Mouse (Mus musculus) intestine, embryonic 15.5 days (tissue): ENCODE results near the gene Lonp2. TPM values are rescaled to one million over a fixed set of nuclear protein-coding genes. Genes with fewer than 3 reads are reported as not detected.

Experiments
- ATAC-seq: fragments of 200-750 bp; cut with Nextera tagmentation; 2 replicates; pipeline ENCODE4 v1.8.0; 2017; ENCODE audit warnings: moderate TSS enrichment, moderate library complexity
- H3K27ac ChIP-seq: fragments of 300-500 bp; sonication (generic); 2 replicates; pipeline ENCODE4 v1.5.1; 2015; ENCODE audit warnings: mild to moderate bottlenecking, inconsistent platforms
- H3K27me3 ChIP-seq: fragments of 300-500 bp; sonication (generic); replicated peaks from 2 replicates; pipeline ENCODE4 v1.6.1; 2015; ENCODE audit warnings: inconsistent platforms
- H3K36me3 ChIP-seq: fragments of 300-500 bp; sonication (generic); 2 replicates; pipeline ENCODE4 v1.6.1; 2015; ENCODE audit warnings: inconsistent platforms
- H3K4me1 ChIP-seq: fragments of 300-500 bp; sonication (generic); replicated peaks from 2 replicates; pipeline ENCODE4 v1.6.1; 2015; ENCODE audit warnings: inconsistent platforms
- H3K4me2 ChIP-seq: fragments of 300-500 bp; sonication (generic); replicated peaks from 2 replicates; pipeline ENCODE4 v1.6.1; 2015; ENCODE audit warnings: mild to moderate bottlenecking, inconsistent platforms
- H3K4me3 ChIP-seq: fragments of 300-500 bp; sonication (generic); replicated peaks from 2 replicates; pipeline ENCODE4 v1.5.1; 2015; ENCODE audit warnings: inconsistent platforms
- H3K9ac ChIP-seq: fragments of 300-500 bp; sonication (generic); 2 replicates; pipeline ENCODE4 v1.6.1; 2015; ENCODE audit warnings: inconsistent platforms
- H3K9me3 ChIP-seq: fragments of 300-500 bp; sonication (generic); 2 replicates; pipeline ENCODE4 v1.6.1; 2016; ENCODE audit warnings: inconsistent platforms
- WGBS: fragments of 180-500 bp; shearing (Covaris S2); methylation state at CpG from one replicate; pipeline ENCODE4 v1.1.7; 2015; 5-methylcytosine and 5-hydroxymethylcytosine counted together
- polyA plus RNA-seq: library from polyadenylated mRNA; unstranded; fragments of >200 nt; fragmentation: Nextera tagmentation; extraction: Ambion mirVana; gene quantifications from 2 replicates; pipeline ENCODE4 v1.2.1, GENCODE M21; 2015

Lonp2 gene
- polyA plus RNA-seq, 1 experiment from 2014 or later, result 63.0 TPM

DNA sequence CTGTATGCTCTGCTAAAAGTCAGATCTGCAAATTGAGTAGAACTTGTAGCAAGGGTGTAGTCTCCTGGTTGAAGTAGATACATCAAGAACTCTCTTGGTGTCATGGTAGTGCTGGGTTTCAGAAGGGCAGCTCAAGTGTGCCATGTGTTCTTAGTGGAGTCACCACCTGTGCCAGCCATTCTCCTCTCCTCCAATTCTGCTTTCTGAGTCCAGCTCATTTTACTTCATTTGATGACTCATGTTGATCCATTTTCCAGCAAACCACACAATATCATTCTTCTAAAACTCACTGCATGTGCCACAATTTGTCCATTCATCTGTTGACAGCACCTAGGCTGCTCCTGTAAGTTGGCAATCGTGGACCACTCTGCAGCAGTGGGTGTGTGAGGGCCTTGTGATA is 68.3 kb downstream of the Lonp2 start:
- Histone ChIP-seq H3K27ac (no peak overlapping the region), H3K4me3 (no peak overlapping the region), H3K27me3 (no peaks in the 10 kb centered on the region), H3K4me2 (no peak overlapping the region), H3K9ac (no peak overlapping the region), H3K4me1 (no peaks in the 10 kb centered on the region), H3K9me3 (no peaks in the 10 kb centered on the region), H3K36me3 (no peaks in the 10 kb centered on the region)
- no peak for ATAC-seq
- WGBS, result 79% methylated on average over 1 of the region's 1 CpGs

DNA sequence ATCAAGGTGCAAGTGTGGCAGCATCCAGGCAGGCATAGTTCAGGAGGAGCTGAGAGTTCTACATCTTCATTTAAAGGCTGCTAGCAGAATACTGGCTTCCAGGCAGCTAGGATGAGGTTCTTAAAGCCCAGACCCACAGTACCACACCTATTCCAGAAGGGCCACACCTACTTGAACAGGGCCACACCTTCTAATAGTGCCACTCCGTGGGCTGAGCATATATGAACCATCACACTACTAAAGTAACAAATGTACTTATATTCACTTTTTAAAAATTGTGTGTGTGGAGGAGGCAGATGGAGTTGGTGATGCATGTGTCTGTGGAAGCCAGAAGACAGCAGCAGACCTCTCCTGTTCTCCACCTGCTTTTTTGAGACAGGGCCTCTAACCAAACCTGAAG is 70.2 kb downstream of the Lonp2 start:
- Histone ChIP-seq H3K4me1 (no peaks in the 10 kb centered on the region), H3K9me3 (no peaks in the 10 kb centered on the region), H3K4me2 (no peak overlapping the region), H3K4me3 (no peak overlapping the region), H3K27ac (no peak overlapping the region), H3K27me3 (no peaks in the 10 kb centered on the region), H3K36me3 (no peaks in the 10 kb centered on the region), H3K9ac (no peak overlapping the region)
- no peak for ATAC-seq
- 65% methylated on average over 1 of the region's 1 CpGs for WGBS

DNA sequence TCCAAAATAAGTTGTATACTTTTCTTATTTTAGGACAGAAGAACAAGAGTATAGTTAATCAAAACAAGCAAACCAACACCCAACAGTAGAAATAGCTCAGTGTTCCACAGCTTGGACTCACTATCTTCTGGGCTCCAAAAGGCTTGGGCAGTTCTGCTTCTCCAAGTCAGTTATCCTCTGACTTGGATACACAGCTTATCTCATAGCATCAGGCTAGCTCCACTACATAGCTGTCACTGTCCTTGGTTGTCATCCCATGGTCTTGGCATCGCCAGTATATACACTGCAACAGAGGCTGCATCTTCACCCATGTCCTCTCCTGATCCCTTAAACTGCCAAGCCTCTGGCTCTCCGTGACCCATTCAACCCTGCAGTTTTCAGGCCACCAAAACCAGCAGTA is 71.9 kb downstream of the Lonp2 start:
- Histone ChIP-seq H3K4me3 (no peak overlapping the region), H3K27ac (no peak overlapping the region), H3K4me2 (no peak overlapping the region), H3K9ac (no peak overlapping the region), H3K27me3 (no peaks in the 10 kb centered on the region), H3K36me3 (no peaks in the 10 kb centered on the region), H3K9me3 (no peaks in the 10 kb centered on the region), H3K4me1 (no peaks in the 10 kb centered on the region)
- 92% methylated on average over 2 of the region's 2 CpGs for WGBS
- ATAC-seq, result no peak

DNA sequence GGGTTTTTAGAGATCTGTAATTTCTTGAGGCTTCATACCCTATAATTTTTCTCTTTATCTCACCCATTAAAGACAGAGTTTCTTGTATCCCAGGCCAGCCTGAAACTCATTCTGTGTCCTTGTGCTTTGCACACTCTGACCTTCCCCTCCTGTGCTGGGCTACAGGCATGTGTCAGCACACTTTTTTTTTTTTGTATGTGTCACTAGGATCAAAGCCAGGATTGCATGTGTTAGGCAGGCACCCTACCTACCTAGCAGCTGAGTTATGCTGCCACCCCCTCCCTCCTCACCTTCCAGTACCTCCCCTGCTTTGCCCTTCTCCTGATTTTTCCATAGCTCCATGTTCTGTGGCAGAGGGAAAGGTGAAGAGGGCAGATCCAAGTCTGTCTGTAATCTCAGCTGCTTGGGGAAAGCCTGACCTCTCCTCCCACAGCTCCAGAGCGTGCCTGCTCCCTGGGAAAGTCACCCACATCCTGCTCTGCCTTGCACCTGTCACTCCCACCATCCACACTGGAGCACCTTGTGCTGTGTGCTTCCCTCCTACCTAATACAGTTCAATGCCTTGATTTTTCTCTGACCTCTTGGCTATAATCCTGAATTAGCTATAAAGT is 75.1 kb downstream of the Lonp2 start:
- Histone ChIP-seq H3K4me3 (no peak overlapping the region), H3K27me3 (no peaks in the 10 kb centered on the region), H3K4me2 (no peak overlapping the region), H3K9me3 (no peaks in the 10 kb centered on the region), H3K9ac (no peak overlapping the region), H3K36me3 (no peaks in the 10 kb centered on the region), H3K4me1 (no peaks in the 10 kb centered on the region), H3K27ac (no peak overlapping the region)
- WGBS, result 66% methylated on average over 1 of the region's 1 CpGs
- no peak for ATAC-seq

DNA sequence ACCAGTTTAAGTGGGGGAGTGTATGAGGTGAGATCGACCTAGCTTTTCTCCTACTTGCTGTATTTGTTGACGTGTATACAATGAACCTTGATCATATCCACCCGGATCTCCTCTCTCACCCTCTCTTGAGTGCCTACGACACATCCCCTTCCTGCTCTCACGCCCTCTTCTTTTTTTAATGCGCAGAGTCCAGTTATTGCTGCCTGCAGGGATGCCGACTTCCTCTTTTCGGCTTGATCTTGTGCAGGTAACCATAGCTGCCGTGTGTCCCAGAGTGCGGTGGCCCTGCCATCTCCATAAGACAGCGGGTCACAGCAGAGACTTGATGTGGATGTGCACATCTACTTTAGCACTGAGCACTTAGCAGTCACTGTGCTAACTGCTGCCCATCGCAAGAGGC is 75.6 kb downstream of the Lonp2 start:
- no peaks in the 10 kb centered on the region for H3K4me1 ChIP-seq
- H3K9me3 ChIP-seq, result no peaks in the 10 kb centered on the region
- H3K27me3 ChIP-seq, result no peaks in the 10 kb centered on the region
- H3K9ac ChIP-seq, result no peak overlapping the region
- no peak overlapping the region for H3K4me2 ChIP-seq
- WGBS, result 85% methylated on average over 12 of the region's 12 CpGs
- ATAC-seq, result no peak
- no peak overlapping the region for H3K27ac ChIP-seq
- H3K4me3 ChIP-seq, result no peak overlapping the region
- H3K36me3 ChIP-seq, result no peaks in the 10 kb centered on the region

DNA sequence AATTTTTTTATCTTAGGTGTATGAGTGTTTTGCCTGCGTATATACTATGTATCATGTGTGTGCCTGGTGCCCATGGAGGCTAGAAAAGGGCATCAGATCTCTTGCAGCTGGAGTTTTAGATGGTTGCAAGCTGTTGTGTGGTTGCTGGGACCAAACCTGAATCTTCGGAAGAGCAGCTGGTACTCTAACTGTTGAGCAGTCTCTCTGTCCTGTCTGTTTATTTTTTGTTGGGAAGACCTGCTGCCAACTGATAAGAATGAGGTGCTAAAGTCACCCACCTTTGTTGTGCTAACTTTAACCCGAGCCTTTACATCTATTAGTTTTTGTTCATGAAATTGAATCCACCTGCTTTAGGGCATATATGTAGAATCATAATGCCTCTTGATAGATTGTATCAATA is 78.6 kb downstream of the Lonp2 start:
- Histone ChIP-seq H3K27me3 (no peaks in the 10 kb centered on the region), H3K4me2 (no peak overlapping the region), H3K36me3 (no peaks in the 10 kb centered on the region), H3K9me3 (no peaks in the 10 kb centered on the region), H3K4me3 (no peak overlapping the region), H3K9ac (no peak overlapping the region), H3K27ac (no peak overlapping the region), H3K4me1 (no peaks in the 10 kb centered on the region)
- 85% methylated on average over 3 of the region's 3 CpGs for WGBS
- ATAC-seq, result no peak

DNA sequence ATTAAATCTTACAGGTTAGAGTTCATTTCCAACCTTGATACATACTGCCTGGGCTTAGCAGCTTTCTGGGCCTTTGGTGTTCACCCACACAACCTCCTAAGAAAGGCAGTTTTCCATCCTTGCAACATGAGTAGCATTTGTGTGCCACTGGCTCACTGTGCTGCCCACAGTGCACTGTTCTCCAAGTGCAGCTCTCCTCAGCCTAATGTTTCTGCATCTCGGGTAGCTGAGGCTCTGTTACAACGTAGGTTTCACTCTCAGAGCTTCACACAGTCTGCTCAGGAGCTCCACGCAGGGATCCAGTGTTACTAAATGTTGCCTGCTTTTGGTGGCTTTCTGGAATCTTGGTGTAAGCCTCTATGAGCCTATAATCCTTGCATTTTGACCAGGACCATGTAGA is 81.5 kb downstream of the Lonp2 start:
- Histone ChIP-seq H3K4me1 (no peaks in the 10 kb centered on the region), H3K27ac (no peak overlapping the region), H3K4me3 (no peak overlapping the region), H3K4me2 (no peak overlapping the region), H3K9me3 (no peaks in the 10 kb centered on the region), H3K36me3 (0 out of 2 replicates have a peak, but pooled peaks cover 2% of the 10 kb centered on the region), H3K27me3 (no peaks in the 10 kb centered on the region), H3K9ac (no peak overlapping the region)
- 86% methylated on average over 3 of the region's 3 CpGs for WGBS
- ATAC-seq, result no peak

DNA sequence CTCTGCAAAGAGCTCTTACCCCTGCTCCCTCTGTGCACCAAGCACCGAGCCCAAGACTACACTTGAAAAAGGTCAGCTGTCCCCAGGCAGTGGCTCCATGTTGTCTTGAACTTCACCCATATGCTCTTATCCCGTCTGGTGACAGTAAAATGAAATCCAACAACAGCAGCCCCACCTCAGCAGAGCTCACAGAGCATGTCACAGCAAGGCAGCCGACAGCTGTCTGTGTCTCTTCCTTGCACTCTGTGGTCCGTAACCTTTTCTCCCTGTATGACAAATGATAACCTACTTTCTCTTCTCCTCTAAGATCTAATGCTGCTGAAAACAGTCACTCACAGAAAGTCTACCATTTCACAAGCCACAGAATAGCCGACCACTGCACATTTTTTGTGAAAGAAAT is 82.9 kb downstream of the Lonp2 start:
- Histone ChIP-seq H3K27me3 (no peaks in the 10 kb centered on the region), H3K36me3 (0 out of 2 replicates have a peak, but pooled peaks cover 2% of the 10 kb centered on the region), H3K4me3 (no peak overlapping the region), H3K9me3 (no peaks in the 10 kb centered on the region), H3K4me2 (no peak overlapping the region), H3K27ac (no peak overlapping the region), H3K9ac (no peak overlapping the region), H3K4me1 (no peaks in the 10 kb centered on the region)
- WGBS, result 81% methylated on average over 5 of the region's 5 CpGs
- ATAC-seq, result no peak

DNA sequence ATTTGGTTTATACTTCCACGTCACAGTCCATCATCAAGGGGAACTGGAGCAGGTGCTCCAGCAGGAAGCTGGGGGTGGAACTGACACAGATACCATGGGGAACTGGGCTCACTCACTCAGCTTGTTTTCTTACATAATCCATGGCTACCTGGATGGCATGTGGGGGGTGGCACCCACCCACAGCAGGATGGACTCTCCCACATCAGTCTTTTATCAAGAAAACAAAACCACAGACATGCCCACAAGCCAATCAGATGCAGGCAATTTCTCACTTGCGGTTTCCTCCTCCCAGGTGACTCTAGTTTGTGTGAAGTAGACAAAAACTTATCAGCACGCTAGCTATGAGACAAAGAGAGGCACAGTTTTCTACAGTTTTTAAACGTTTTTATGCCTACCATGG is 84.0 kb downstream of the Lonp2 start:
- H3K27me3 ChIP-seq, result no peaks in the 10 kb centered on the region
- ATAC-seq, result no peak

DNA sequence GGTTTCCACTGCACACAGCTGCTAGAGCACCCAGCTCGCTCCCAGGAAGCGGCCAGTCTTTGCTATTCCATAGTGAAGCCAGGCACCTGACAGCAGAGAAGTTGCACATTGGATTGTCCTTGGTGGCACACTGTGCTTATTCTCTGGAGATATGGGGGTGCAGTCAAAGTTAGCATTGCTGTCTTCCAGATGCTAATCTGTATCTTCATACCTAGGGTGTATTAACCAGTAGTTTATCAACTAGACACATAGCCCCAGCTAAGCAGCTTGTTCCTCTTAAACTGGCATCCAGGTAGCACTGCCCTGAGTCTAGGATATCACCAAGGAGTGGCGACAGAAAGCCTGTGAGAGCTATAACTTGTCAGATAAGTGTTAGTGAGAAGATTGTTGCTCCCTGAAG is 88.8 kb downstream of the Lonp2 start:
- WGBS, result 93% methylated on average over 3 of the region's 3 CpGs
- ATAC-seq, result no peak

More for the DNA sequence above, 84.0 kb downstream of the Lonp2 start:
- no peak overlapping the region for H3K27ac ChIP-seq
- 75% methylated on average over 4 of the region's 4 CpGs for WGBS
- H3K36me3 ChIP-seq, result 0 out of 2 replicates have a peak, but pooled peaks cover 2% of the 10 kb centered on the region
- no peak overlapping the region for H3K9ac ChIP-seq
- H3K4me1 ChIP-seq, result no peaks in the 10 kb centered on the region
- no peak overlapping the region for H3K4me2 ChIP-seq
- H3K9me3 ChIP-seq, result no peaks in the 10 kb centered on the region
- no peak overlapping the region for H3K4me3 ChIP-seq

DNA sequence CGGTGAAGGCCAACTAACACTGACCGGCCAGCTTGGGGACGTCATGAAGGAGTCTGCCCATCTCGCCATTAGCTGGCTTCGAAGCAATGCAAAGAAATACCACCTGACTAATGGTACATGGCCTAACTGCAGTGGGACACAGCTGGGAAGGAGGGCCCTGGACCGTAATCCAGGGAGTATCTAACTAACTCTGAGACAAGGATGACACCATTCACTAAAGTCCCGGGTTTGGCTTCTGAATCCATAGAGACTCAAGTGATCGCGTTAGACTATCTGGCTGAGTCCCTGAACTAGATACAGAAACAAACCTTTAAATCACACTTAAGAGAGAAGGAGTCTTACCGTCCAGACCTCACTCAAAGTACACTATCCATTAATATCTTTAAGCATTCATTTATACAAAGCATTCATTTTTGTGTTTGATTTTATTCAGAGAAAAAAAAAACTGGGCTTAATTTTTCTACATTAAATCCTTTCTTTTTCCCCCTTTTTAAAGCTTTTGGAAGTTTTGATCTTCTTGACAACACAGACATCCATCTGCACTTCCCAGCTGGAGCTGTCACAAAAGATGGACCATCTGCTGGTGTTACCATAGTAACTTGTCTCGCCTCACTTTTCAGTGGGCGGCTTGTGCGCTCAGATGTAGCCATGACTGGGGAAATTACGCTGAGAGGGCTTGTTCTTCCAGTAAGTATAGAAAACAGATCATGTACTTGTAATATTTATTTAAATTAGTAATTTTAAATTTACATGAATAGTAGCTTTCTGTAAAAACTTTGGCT is 89.8 kb downstream of the Lonp2 start:
- no peak for ATAC-seq
- WGBS, result 72% methylated on average over 14 of the region's 14 CpGs
- H3K4me3 ChIP-seq, result no peak overlapping the region

More for the DNA sequence above, 88.8 kb downstream of the Lonp2 start:
- H3K4me3 ChIP-seq, result no peak overlapping the region
- H3K27ac ChIP-seq, result no peak overlapping the region
- H3K27me3 ChIP-seq, result no peaks in the 10 kb centered on the region
- no peaks in the 10 kb centered on the region for H3K4me1 ChIP-seq
- no peaks in the 10 kb centered on the region for H3K9me3 ChIP-seq
- no peak overlapping the region for H3K9ac ChIP-seq
- 0 out of 2 replicates have a peak, but pooled peaks cover 2% of the 10 kb centered on the region for H3K36me3 ChIP-seq
- H3K4me2 ChIP-seq, result no peak overlapping the region

DNA sequence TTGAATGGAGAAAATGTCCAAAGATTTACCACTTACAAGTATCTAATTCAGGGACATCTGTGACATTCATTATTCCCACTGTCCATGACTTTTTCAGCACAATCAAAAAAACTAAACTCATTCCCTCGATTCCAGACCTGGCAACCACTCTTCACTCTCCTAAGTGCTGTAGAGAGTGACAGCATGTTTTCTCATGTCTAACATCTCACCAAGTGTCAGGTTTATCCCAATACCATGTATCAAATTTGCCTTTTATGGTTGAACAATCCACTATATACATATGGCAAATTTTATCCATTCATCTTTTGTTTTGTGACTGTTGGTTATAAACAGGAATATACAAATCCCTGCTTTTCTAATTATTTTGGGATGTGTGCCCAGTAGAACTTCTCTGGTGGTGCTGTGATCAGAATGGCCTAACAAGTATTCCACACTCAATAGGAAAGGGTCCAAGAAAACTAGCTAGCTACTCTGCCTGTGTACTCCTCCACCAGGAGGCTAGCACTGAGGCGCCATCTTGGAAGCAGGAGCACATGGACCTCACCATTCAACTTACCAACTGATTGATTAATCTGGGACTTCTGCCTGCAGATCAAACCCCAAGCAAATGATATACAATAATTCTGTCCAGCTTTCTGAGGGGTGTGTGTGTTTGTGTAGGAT is 94.6 kb downstream of the Lonp2 start:
- no peak overlapping the region for H3K4me3 ChIP-seq
- 84% methylated on average over 2 of the region's 2 CpGs for WGBS
- H3K27ac ChIP-seq, result no peak overlapping the region
- no peak overlapping the region for H3K4me2 ChIP-seq
- no peak overlapping the region for H3K9ac ChIP-seq
- H3K4me1 ChIP-seq, result no peaks in the 10 kb centered on the region
- no peaks in the 10 kb centered on the region for H3K9me3 ChIP-seq
- no peaks in the 10 kb centered on the region for H3K27me3 ChIP-seq
- no peaks in the 10 kb centered on the region for H3K36me3 ChIP-seq
- no peak for ATAC-seq

More for the DNA sequence above, 89.8 kb downstream of the Lonp2 start:
- Histone ChIP-seq H3K4me1 (no peaks in the 10 kb centered on the region), H3K9ac (no peak overlapping the region), H3K27me3 (no peaks in the 10 kb centered on the region), H3K4me2 (no peak overlapping the region), H3K9me3 (no peaks in the 10 kb centered on the region), H3K27ac (no peak overlapping the region), H3K36me3 (0 out of 2 replicates have a peak, but pooled peaks cover 2% of the 10 kb centered on the region)
